Mouse (Mus musculus) hematopoietic stem cell, adult 5-6 weeks (primary cell): ENCODE data around the gene U2af1. TPM values are rescaled to one million over a fixed set of nuclear protein-coding genes. Genes with fewer than 3 reads are reported as not detected.

Experiments
- ATAC-seq, 2 experiments: fragments of 125-278 bp in 1 of 2; replicated peaks in 1 of 2; 2 replicates each; pipeline ENCODE4 v1.8.0; 2016 to 2017; ENCODE audit warnings: inconsistent platforms in 2 of 2, mild to moderate bottlenecking in 2 of 2, moderate number of reproducible peaks in 2 of 2, low read depth in 1 of 2, moderate TSS enrichment in 1 of 2; ENCODE audit not compliant: low FRiP score in 2 of 2, poor library complexity in 2 of 2, severe bottlenecking in 2 of 2, insufficient read depth in 1 of 2, low TSS enrichment in 1 of 2
- total RNA-seq: library from RNA; stranded (forward); fragments of 172-1452, 232-1000 nt; gene quantifications from 2 replicates; pipeline ENCODE4 v1.2.3, GENCODE M21; 2017

Gene U2af1
- total RNA-seq, 1 experiment from 2014 or later, result 307 TPM

DNA sequence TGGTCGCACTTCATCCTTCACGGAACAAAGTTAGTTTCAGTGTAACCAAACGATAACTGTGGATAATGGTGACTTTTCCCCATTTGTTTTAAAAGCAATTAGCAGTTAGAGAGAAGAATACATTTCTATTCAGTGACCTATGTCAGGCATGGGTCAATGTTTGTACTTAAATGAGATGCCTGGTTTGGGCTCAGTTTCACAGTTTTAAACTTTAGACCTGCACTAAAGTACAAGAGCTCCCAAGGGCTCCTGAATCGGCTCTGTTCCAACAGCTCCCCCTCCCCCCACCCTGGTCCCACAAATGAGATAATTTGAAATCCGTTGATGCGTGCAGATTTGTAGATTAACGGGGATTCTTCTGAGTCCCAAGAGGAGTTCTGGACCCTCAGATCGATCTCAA is 13.0 kb upstream of the U2af1 start:
- ATAC-seq, result no peak

- ATAC-seq, result no peak
These were observed 11.5 kb upstream of the U2af1 start for GRCm38 (mm10) chr17:31670163-31670562.

GRCm38 (mm10) chr17:31668306-31668705 is 9.6 kb upstream of the U2af1 start:
- no peak for ATAC-seq

- ATAC-seq, result peak; percentile 95 to 96
These were observed 6.1 kb upstream of the U2af1 start for GRCm38 (mm10) chr17:31664760-31665159.

DNA sequence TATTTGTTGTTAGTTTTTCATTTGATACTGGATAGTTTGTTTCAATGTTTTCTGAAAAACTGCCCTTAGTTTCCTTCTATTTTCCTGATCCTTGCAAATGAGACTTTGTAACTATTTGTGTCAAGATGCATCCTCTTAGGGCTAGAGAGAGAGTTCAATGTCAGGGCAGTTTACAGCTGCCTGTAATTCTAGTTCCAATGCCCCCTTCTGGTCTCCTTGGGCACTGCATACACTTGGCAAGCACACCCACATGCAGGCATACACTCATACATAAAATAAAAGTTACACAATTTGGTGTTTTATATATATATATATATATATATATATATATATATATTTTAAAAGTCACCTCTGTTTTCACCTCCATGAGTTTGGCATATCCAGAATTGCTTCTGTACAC is 4.2 kb upstream of the U2af1 start:
- ATAC-seq, result no peak

GRCm38 (mm10) chr17:31660661-31661250 is 2.1 kb upstream of the U2af1 start:
- ATAC-seq, result no peak

- ATAC-seq, result no peak
These were observed 590 bp downstream of the U2af1 start for GRCm38 (mm10) chr17:31658136-31658467.

GRCm38 (mm10) chr17:31657141-31657983 is 1.3 kb downstream of the U2af1 start:
- no peak for ATAC-seq

DNA sequence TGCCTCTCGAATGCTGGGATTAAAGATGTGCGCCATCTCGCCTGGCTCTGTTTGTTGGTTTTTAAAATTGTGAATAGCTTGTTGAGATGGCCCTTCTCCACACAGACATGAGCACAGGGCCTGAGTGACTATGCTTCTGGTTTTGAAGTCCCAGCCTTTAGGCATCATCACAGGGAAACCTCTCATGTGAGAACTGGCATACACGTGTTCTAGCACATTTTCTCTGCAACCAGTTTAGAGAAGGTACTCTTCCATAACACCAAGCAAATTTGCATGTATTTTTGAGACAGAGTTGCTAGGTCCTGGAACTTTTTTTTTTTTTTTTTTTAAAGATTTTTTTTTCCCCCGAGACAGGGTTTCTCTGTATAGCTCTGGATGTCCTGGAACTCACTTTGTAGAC is 2.0 kb downstream of the U2af1 start:
- ATAC-seq, result no peak

GRCm38 (mm10) chr17:31655366-31655765 is 3.3 kb downstream of the U2af1 start:
- ATAC-seq, result no peak

DNA sequence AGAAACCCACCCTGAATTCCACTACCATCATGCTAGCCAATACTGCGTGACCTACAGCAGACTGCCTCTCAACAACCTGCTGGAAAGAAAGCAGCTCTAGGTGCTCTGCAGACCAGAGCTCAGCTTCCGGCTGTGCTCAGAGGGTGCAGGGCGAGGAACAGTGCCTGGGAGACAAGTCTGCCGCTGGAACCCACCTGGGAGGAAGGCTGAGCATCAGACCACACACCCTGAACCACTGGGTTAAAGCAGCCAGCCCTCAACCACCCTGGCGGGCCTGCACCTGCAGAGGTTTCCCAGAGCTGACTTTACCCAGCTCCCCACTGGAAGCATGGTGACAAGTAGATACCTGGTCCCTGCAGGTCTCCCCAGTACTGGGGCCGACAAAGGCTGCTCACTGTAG is 5.4 kb downstream of the U2af1 start:
- ATAC-seq, result no peak

DNA sequence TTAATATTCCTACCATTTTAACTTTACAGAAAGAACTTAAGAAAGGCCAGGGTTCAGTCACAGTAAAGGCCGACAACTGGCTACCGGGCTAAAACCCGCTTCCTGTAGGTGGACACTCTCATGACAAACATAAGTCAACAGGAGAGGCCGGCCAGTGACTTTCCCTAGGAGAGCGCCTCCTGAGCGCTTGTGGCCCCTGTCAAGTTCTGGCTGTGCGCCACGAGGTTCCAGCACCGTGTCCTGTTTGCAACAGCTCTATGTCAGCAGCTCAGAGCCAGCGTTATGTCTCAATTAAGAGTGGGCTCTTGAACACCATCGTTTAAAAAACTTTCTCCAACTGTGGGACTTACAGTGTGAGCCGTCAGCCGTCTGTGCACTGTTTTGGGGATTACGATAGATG is 6.5 kb downstream of the U2af1 start:
- no peak for ATAC-seq

DNA sequence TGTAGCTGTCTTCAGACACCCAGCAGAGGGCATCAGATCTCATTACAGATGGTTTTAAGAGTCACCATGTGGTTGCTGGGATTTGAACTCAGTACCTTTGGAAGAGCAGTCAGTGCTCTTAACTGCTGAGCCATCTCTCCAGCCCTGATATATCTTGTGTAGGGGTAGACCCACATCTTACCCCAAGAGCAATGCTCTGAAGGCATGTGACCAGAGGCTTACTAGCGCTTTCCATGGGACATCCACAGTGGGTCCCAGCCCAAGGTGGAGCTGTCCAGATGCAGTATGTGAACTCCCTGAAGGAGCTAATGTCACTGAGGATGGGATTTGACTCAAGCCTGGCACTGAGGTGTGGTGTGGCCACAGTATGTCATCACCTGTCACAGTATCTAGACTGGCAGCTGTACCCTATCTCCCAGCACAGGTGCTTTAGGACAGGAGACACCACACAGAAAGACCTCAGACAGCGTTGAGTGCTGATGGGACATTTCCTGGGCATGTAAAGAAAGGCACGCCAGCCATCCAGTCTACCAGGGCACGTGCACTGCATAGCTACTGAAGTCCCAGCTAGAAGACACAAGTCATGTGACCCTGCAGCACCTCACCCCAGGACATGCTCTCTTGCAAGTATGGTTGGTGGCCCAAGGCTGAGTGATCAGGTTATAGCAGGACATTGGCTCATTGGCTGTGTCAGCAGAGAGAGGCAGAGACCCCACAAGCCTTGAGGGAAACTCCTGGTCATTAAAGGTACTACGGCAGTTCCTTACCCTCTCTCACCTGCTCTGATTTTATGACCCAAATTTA is 12.3 kb downstream of the U2af1 start:
- no peak for ATAC-seq

DNA sequence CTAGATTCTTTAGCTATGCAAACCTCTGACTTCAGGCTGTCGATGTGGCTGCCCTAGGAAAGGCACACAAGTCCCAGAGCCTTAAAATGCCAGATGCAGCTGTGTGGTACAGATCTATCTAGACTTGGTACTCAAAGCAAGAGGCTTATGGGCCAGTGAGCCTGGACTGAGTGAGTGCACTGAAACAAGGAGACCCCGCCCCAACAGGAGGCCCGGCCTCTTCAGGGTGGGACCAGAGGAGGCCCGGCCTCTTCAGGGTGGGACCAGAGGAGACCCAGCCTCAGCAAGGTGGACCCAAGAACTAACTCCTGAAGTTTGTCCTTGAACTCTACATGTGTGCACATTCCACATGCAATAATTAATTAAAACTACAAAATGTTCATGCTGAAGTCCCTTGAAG is 15.8 kb downstream of the U2af1 start:
- no peak for ATAC-seq

- no peak for ATAC-seq
These were observed 16.4 kb downstream of the U2af1 start for GRCm38 (mm10) chr17:31642331-31642730.

- no peak for ATAC-seq
These were observed 19.0 kb downstream of the U2af1 start for GRCm38 (mm10) chr17:31639651-31640050.

- ATAC-seq, result no peak
These were observed 20.7 kb downstream of the U2af1 start for GRCm38 (mm10) chr17:31637866-31638570.
